Mouse (Mus musculus): ENCODE results near the gene Fez2. TPM values are rescaled to one million over a fixed set of nuclear protein-coding genes. Genes with fewer than 3 reads are reported as not detected.

The Fez2 gene
- polyA plus RNA-seq, 1 experiment from 2014 or later, result 44.8 TPM

DNA sequence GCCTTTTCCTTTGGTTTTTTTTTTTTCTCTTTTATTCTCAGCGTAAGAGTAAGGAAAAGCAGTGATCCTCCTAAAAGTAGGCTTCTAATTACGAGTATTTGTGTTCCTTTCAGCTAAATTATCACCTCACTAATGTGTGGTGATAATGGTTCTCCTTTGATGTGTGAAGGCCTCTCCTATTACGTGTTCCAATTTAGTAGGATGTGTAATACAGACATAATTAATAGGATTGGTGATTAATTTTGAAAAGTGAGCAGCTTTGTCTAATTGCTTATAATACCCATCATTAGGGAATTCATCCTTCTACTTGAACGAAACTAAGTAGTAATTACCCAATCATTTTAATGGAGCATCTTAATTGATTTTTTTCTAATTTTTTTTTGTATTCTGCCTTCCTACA is 60.2 kb downstream of the Fez2 start:
- Histone ChIP-seq H3K9me3 (replicated peaks) (no peaks in the 10 kb centered on the region), H3K27ac (no peak overlapping the region), H3K36me3 (no peaks in the 10 kb centered on the region), H3K27me3 (no peaks in the 10 kb centered on the region), H3K9ac (no peak overlapping the region), H3K4me1 (peaks cover 10% of the 10 kb centered on the region), H3K4me3 (no peak overlapping the region), H3K4me2 (replicated peaks) (no peak overlapping the region)
- 76% methylated on average over 4 of the region's 4 CpGs for WGBS
- no peak for ATAC-seq (ENCODE audit: low FRiP score)

DNA sequence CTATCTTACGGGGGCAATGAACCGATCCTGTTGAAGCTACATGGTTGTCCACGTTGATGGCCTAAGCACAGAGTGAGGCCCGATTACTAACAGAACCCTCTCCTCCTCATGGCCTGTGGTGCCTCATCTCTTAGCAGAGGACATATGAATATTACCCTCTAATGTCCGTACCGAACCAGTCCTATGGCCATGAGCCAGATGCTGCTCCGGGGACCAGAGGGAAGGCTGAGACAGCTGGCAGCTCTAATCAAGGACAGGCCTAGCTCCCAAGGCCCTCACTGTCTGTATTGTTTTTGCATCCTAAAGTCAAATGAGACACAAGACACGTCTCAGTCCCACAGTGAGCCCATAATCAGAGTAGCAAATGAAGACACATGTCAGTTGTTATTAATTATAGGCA is 62.3 kb downstream of the Fez2 start:
- H3K36me3 ChIP-seq, result peaks cover 3% of the 10 kb centered on the region; the same call in 1 of the 2 replicates
- WGBS, result 69% methylated on average over 8 of the region's 8 CpGs
- H3K4me2 ChIP-seq (replicated peaks), result no peak overlapping the region
- H3K9me3 ChIP-seq (replicated peaks), result no peaks in the 10 kb centered on the region
- ATAC-seq (ENCODE audit: low FRiP score), result peak; percentile 47
- H3K4me3 ChIP-seq, result no peak overlapping the region
- peak overlapping the region; percentile 64 for H3K27ac ChIP-seq
- no peaks in the 10 kb centered on the region for H3K27me3 ChIP-seq
- H3K9ac ChIP-seq, result no peak overlapping the region
- peaks cover 10% of the 10 kb centered on the region for H3K4me1 ChIP-seq

DNA sequence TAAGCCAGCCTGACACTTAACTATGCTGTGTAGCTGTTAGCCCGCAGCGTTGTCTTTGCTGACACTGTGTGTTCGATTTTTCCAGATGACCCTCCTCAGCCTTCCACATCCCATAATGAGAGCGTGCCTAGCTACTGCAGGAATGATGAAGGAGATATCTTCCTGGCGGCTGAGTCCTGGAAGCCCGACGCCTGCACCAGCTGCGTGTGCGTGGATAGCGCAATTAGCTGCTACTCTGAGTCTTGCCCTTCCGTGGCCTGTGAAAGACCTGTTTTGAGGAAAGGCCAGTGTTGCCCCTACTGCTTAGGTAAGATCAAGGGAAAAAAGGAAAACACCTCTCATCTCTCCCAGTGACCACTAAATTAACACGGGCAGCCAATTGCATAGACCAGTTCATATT is 63.1 kb downstream of the Fez2 start:
- 78% methylated on average over 12 of the region's 12 CpGs for WGBS
- Histone ChIP-seq H3K27me3 (no peaks in the 10 kb centered on the region), H3K9ac (no peak overlapping the region), H3K4me3 (no peak overlapping the region), H3K9me3 (replicated peaks) (no peaks in the 10 kb centered on the region), H3K36me3 (peaks cover 3% of the 10 kb centered on the region; the same call in 1 of the 2 replicates), H3K4me1 (peaks cover 12% of the 10 kb centered on the region), H3K27ac (peak overlapping the region; percentile 24; the same call in 1 of the 2 replicates), H3K4me2 (replicated peaks) (no peak overlapping the region)
- peak; percentile 55 for ATAC-seq (ENCODE audit: low FRiP score)

DNA sequence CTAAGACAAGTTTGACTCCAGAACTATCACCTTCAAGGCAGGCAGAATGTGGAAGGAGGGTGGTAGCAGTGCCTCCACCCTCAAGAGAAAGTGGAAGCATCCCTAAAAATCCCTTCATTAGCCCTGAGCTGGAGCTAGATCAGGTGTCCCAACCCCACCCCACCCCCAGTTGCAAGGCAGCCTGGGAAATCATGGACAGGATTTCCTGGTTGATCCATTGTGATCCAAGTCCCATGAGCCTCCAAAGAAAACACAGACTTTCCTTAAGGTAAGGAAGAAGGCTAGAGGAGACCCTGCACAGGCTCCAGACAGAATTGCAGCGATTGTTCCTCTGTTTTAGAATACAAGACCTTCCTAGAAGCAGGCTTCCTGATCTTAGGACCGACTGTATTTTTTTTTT is 63.5 kb downstream of the Fez2 start:
- no peaks in the 10 kb centered on the region for H3K9me3 ChIP-seq (replicated peaks)
- no peak overlapping the region for H3K9ac ChIP-seq
- peaks cover 12% of the 10 kb centered on the region for H3K4me1 ChIP-seq
- H3K4me2 ChIP-seq (replicated peaks), result no peak overlapping the region
- H3K27ac ChIP-seq, result peak overlapping the region; percentile 24; the same call in 1 of the 2 replicates
- H3K4me3 ChIP-seq, result no peak overlapping the region
- no peak for ATAC-seq (ENCODE audit: low FRiP score)
- H3K27me3 ChIP-seq, result no peaks in the 10 kb centered on the region
- WGBS, result 87% methylated on average over 2 of the region's 2 CpGs
- H3K36me3 ChIP-seq, result peaks cover 3% of the 10 kb centered on the region; the same call in 1 of the 2 replicates

DNA sequence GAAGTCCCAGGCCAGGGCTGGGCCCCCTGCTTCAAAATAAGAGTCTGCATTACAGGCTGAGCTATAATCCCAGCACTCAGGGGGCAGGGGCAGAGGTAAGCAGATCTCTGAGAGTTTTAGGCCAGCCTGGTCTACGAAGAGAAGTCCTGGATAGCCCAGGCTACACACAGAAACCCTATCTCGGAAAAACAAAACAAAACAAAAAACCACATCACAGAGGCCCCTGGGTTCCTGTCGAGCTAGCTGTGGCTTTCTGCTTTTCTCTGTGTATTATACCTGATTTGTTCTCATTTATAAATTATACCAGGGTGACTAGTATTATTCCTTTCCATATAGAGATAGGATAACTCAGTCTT is 65.5 kb downstream of the Fez2 start:
- no peak overlapping the region for H3K4me3 ChIP-seq
- ATAC-seq (ENCODE audit: low FRiP score), result no peak
- no peak overlapping the region for H3K4me2 ChIP-seq (replicated peaks)
- H3K27ac ChIP-seq, result no peak overlapping the region
- H3K9me3 ChIP-seq (replicated peaks), result no peaks in the 10 kb centered on the region
- H3K27me3 ChIP-seq, result no peaks in the 10 kb centered on the region
- H3K4me1 ChIP-seq, result peaks cover 12% of the 10 kb centered on the region
- peaks cover 3% of the 10 kb centered on the region; the same call in 1 of the 2 replicates for H3K36me3 ChIP-seq
- WGBS, result 85% methylated on average over 3 of the region's 3 CpGs
- no peak overlapping the region for H3K9ac ChIP-seq

DNA sequence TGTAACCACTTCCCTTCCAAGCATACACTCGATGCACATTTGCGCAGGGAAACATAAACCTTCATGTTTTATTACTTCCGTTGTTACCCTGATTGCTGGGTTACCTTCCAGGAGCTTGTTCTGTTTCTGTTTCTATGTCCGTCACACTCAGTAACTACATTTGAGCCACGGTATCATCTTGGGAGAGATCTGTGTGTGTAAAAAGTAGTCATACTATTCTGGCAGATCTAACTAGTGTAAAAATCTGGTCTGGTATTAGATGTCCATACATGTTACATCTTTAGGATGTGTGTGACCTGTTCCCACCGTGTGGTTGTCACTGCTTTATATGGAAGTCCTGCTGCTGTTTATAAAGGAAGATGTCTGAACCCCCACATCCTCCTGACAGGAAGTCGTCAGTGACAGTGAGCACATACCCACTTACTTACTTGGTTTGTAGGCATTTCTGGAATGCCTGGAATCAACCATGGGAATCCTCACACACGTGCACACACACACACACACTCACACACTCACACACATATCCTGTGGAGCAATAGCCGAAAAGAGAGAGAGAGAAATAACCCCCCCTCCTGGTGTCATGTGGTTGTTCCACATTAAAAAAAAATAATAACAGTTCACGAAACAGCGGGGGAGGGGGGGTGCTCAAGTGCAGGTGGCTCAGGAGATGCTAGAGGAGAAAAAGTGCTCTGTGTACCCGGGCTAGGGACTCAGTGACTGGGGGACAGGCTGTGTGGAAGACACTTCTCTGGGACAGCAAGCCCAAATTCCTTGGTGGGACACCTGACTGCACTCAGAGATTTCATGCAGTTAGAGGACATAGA is 66.1 kb downstream of the Fez2 start:
- no peaks in the 10 kb centered on the region for H3K9me3 ChIP-seq (replicated peaks)
- H3K36me3 ChIP-seq, result peaks cover 6% of the 10 kb centered on the region; the same call in 1 of the 2 replicates
- H3K27ac ChIP-seq, result no peak overlapping the region
- H3K4me2 ChIP-seq (replicated peaks), result no peak overlapping the region
- no peak for ATAC-seq (ENCODE audit: low FRiP score)
- no peak overlapping the region for H3K4me3 ChIP-seq
- peaks cover 12% of the 10 kb centered on the region; the same call in 1 of the 2 replicates for H3K4me1 ChIP-seq
- WGBS, result 80% methylated on average over 12 of the region's 12 CpGs
- no peak overlapping the region for H3K9ac ChIP-seq
- no peaks in the 10 kb centered on the region for H3K27me3 ChIP-seq

DNA sequence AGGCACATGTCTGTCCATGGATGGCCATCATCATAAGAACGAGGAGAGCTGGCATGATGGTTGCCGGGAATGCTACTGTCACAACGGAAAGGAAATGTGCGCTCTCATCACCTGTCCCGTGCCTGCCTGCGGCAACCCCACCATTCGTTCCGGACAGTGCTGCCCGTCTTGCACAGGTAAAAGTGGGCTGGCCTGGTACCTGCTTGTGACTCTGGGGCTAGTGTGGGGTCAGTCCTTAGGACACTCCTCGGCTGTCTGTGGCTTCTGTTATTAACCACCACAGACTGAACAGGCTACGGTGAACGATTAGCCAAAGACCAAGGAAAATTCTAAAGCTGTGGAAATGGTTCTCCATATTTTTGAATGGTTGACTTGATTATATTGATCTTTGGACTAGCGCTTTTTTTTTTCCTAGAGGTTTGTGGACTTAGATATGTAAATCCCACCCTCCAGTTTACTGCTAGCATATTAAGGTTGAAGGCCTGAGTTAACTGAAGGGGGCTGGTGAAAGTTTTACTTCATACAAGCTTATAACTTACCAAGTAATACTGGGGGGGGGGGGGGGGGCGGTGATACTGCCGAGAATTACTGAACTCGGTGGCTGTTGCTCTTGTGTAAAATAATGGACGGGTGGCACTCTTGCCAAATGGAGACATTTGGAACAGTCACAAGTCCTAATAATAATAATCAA is 70.7 kb downstream of the Fez2 start:
- Histone ChIP-seq H3K4me1 (0 out of 2 replicates have a peak, but pooled peaks cover 3% of the 10 kb centered on the region), H3K4me2 (replicated peaks) (no peak overlapping the region)

DNA sequence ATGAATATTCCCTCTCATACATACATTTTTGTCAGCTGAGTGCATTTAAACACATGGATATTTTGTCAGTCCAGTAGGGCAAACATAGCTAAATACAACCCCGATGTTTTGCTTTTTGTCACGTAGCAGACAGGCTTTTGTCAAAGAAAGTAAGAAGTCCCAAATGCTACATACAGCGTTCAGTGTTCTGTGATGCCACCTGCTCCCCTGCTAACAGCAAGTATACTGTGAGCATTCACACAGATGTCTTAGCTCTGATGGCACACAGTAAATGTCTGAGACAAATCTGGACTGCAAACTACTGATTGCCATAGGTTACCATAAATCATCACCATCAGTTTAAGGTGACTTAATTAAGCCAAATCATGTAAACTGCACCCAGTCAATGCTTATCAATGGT is 74.3 kb downstream of the Fez2 start:
- Histone ChIP-seq H3K9ac (no peak overlapping the region), H3K4me3 (no peak overlapping the region), H3K4me2 (replicated peaks) (no peak overlapping the region), H3K27ac (no peak overlapping the region), H3K36me3 (peaks cover 6% of the 10 kb centered on the region), H3K27me3 (no peaks in the 10 kb centered on the region), H3K9me3 (replicated peaks) (no peaks in the 10 kb centered on the region), H3K4me1 (no peaks in the 10 kb centered on the region)
- no peak for ATAC-seq (ENCODE audit: low FRiP score)
- 90% methylated on average over 3 of the region's 3 CpGs for WGBS

More for the DNA sequence above, 70.7 kb downstream of the Fez2 start:
- H3K4me3 ChIP-seq, result no peak overlapping the region
- no peak for ATAC-seq (ENCODE audit: low FRiP score)
- no peaks in the 10 kb centered on the region for H3K27me3 ChIP-seq
- WGBS, result 96% methylated on average over 17 of the region's 17 CpGs
- no peak overlapping the region for H3K9ac ChIP-seq
- no peak overlapping the region for H3K27ac ChIP-seq
- no peaks in the 10 kb centered on the region for H3K9me3 ChIP-seq (replicated peaks)
- peaks cover 6% of the 10 kb centered on the region; the same call in 1 of the 2 replicates for H3K36me3 ChIP-seq

DNA sequence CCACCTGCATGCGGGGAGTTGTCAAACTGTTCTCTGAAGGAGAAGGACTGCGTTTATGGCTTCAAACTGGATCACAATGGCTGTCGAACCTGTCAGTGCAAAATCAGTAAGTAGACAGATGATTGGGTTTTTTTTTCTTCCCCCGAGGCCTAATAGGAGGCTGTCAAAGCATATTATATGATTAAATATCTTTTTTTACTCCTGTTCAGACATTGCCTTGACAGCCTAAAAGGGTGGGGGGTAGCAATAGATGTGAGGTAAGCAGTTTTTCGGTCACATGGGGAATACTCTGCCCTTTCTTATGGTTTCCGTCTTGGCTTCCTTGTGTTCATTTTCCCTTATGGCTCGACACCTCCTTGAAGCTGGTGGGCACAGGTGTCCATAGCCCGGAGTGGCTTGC is 82.7 kb downstream of the Fez2 start:
- H3K4me2 ChIP-seq (replicated peaks), result no peak overlapping the region
- no peaks in the 10 kb centered on the region for H3K4me1 ChIP-seq
- no peaks in the 10 kb centered on the region for H3K27me3 ChIP-seq
- no peak for ATAC-seq (ENCODE audit: low FRiP score)
- WGBS, result 78% methylated on average over 8 of the region's 8 CpGs
- no peak overlapping the region for H3K9ac ChIP-seq
- H3K36me3 ChIP-seq, result peaks cover 11% of the 10 kb centered on the region; the same call in 1 of the 2 replicates
- no peaks in the 10 kb centered on the region for H3K9me3 ChIP-seq (replicated peaks)
- no peak overlapping the region for H3K27ac ChIP-seq
- H3K4me3 ChIP-seq, result no peak overlapping the region

DNA sequence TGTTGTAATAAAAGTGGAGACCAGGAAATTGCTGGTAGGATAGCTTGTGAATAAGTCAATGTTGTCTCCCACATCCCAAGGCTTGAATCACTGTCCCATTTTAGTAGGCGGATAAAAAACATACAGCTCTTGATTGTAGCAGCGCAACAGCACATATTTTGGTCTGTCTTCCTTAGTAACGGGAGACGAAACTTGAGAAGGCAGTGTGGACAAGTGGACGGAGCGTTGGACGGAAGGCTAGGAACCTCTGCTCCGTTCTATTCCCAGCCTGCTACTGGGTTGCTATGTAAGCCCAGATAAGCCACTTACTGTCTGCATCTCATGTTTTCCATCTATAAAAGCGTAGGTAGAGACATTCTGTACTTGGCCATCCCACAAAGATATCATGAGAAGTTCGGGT is 84.7 kb downstream of the Fez2 start:
- WGBS, result 97% methylated on average over 10 of the region's 10 CpGs

DNA sequence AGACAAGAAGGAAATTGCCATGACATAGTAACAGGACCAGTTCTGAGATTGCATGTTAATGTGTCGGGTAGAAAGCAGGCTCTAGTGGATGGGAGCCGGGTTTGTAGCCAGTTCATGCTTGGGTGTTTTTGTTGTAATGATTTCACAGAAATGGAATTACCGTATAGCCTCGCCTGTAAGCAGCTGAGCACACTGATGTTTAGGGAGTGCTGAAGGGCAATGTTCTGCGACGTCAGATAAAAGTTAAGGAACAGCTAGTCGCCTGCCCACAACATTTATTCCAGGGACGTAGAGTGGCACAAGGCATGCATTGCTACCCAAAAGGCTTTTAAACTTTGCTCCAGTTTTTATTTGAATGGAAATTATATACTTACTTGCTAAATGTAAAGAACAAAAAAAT is 86.5 kb downstream of the Fez2 start:
- WGBS, result 79% methylated on average over 8 of the region's 8 CpGs
- no peak overlapping the region for H3K27ac ChIP-seq
- H3K4me2 ChIP-seq (replicated peaks), result no peak overlapping the region
- H3K9ac ChIP-seq, result no peak overlapping the region
- 0 out of 2 replicates have a peak, but pooled peaks cover 11% of the 10 kb centered on the region for H3K36me3 ChIP-seq
- no peaks in the 10 kb centered on the region for H3K9me3 ChIP-seq (replicated peaks)
- H3K4me3 ChIP-seq, result no peak overlapping the region
- H3K27me3 ChIP-seq, result no peaks in the 10 kb centered on the region
- H3K4me1 ChIP-seq, result no peaks in the 10 kb centered on the region; the same call in 1 of the 2 replicates
- no peak for ATAC-seq (ENCODE audit: low FRiP score)

More for the DNA sequence above, 84.7 kb downstream of the Fez2 start:
- no peaks in the 10 kb centered on the region for H3K27me3 ChIP-seq
- no peak overlapping the region for H3K27ac ChIP-seq
- no peak for ATAC-seq (ENCODE audit: low FRiP score)
- H3K36me3 ChIP-seq, result peaks cover 11% of the 10 kb centered on the region; the same call in 1 of the 2 replicates
- H3K4me3 ChIP-seq, result no peak overlapping the region
- no peak overlapping the region for H3K9ac ChIP-seq
- H3K4me2 ChIP-seq (replicated peaks), result no peak overlapping the region
- H3K4me1 ChIP-seq, result no peaks in the 10 kb centered on the region
- H3K9me3 ChIP-seq (replicated peaks), result no peaks in the 10 kb centered on the region

DNA sequence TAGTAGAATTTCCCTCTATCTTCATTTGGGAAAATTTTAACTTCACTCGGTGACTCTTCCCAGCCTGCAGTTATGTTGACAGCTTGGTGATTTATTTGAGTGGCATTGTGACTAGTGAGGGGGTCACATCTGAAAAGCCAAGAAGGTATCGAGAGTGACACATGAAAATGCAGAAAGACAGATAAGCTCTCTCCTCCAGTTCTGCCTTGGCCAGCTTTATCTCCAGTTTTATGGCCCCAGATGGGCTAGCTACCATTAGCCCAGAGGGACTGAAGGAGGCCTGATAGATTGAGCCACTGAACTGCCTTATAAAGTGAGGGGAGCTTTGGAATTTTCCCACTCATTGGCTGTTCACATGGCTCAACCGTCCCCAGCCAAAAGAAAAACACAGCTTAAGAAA is 89.7 kb downstream of the Fez2 start:
- Histone ChIP-seq H3K36me3 (no peaks in the 10 kb centered on the region), H3K4me2 (replicated peaks) (no peak overlapping the region), H3K4me1 (peaks cover 3% of the 10 kb centered on the region; the same call in 1 of the 2 replicates), H3K9ac (no peak overlapping the region), H3K4me3 (no peak overlapping the region), H3K9me3 (replicated peaks) (no peaks in the 10 kb centered on the region), H3K27me3 (no peaks in the 10 kb centered on the region), H3K27ac (no peak overlapping the region)
- no peak for ATAC-seq (ENCODE audit: low FRiP score)
- WGBS, result 49% methylated on average over 3 of the region's 3 CpGs
